Mouse (Mus musculus): ENCODE measurements around the gene Sdhc.
"Not testable (repeated sequence)": the region's sequence is repeated elsewhere in the genome, so short reads cannot be mapped to it uniquely, and the experiment has no call there.

GRCm38 (mm10) chr1:171077955-171078354 lies 72.4 kb downstream of the Sdhc start:
- TF ChIP-seq CTCF (IDR thresholded peaks at IDR 0.05; ENCODE audit: low read depth, low read length); POLR2A (IDR thresholded peaks at IDR 0.05; ENCODE audit: extremely low read depth, insufficient read depth, low read length): not testable (repeated sequence)
